Mouse (Mus musculus): ENCODE data around the gene Sp3. TPM values are rescaled to one million over a fixed set of nuclear protein-coding genes. Genes with fewer than 3 reads are reported as not detected.

Sp3 gene
- total and polyA plus RNA-seq, 3 experiments, result 10.9 to 130 (median 129) TPM

GRCm38 (mm10) chr2:72932186-72932585 lies 48.1 kb downstream of the Sp3 start:
- ATAC-seq (ENCODE audit: extremely low read depth, insufficient number of reproducible peaks, low FRiP score, poor library complexity, severe bottlenecking) (no peak), DNase-seq (ENCODE audit: low spot score) (no peak)
- Histone ChIP-seq H3K36me3 (replicated peaks) (peaks cover 30% of the 10 kb centered on the region), H3K4me1 (ENCODE audit: insufficient read depth, low read depth, low read length) (peaks cover 3% of the 10 kb centered on the region; the same call in 1 of the 2 replicates), H3K27me3 (ENCODE audit: insufficient read depth, low read length) (peaks cover 2% of the 10 kb centered on the region; the same call in 1 of the 2 replicates), H3K4me3 (ENCODE audit: low read depth, low read length) (no peak overlapping the region), H3K9me3 (replicated peaks) (no peaks in the 10 kb centered on the region)
- TF ChIP-seq GATA2 (IDR thresholded peaks at IDR 0.05; ENCODE audit: borderline replicate concordance, low read depth, low read length) (no peak), GATA1 (IDR thresholded peaks at IDR 0.05; ENCODE audit: borderline replicate concordance, low read length) (no peak), POLR2AphosphoS5 (IDR thresholded peaks at IDR 0.05; ENCODE audit: insufficient replicate concordance, low read depth, low read length) (no peak), TAL1 (conservative IDR thresholded peaks at IDR 0.05; ENCODE audit: low read depth, low read length) (no peak), CTCF (IDR thresholded peaks at IDR 0.05; ENCODE audit: low read depth, low read length) (no peak)

GRCm38 (mm10) chr2:72924981-72925380 lies 55.3 kb downstream of the Sp3 start:
- H3K36me3 ChIP-seq (replicated peaks), result no peaks in the 10 kb centered on the region

GRCm38 (mm10) chr2:72916170-72916569 lies 64.1 kb downstream of the Sp3 start:
- Histone ChIP-seq H3K36me3 (replicated peaks) (no peaks in the 10 kb centered on the region), H3K27me3 (ENCODE audit: insufficient read depth, low read length) (peaks cover 28% of the 10 kb centered on the region), H3K4me1 (ENCODE audit: insufficient read depth, low read depth, low read length) (peaks cover 8% of the 10 kb centered on the region), H3K4me3 (ENCODE audit: low read depth, low read length) (no peak overlapping the region), H3K9me3 (replicated peaks) (no peaks in the 10 kb centered on the region)
- DNase-seq (ENCODE audit: low spot score), result no peak
- no peak for TF ChIP-seq POLR2AphosphoS5 (IDR thresholded peaks at IDR 0.05; ENCODE audit: insufficient replicate concordance, low read depth, low read length)
- TF ChIP-seq GATA1 (IDR thresholded peaks at IDR 0.05; ENCODE audit: borderline replicate concordance, low read length), result no peak
- TF ChIP-seq CTCF (IDR thresholded peaks at IDR 0.05; ENCODE audit: low read depth, low read length), result no peak
- TF ChIP-seq TAL1 (conservative IDR thresholded peaks at IDR 0.05; ENCODE audit: low read depth, low read length), result no peak
- TF ChIP-seq GATA2 (IDR thresholded peaks at IDR 0.05; ENCODE audit: borderline replicate concordance, low read depth, low read length), result no peak
- no peak for ATAC-seq (ENCODE audit: extremely low read depth, insufficient number of reproducible peaks, low FRiP score, poor library complexity, severe bottlenecking)

More at GRCm38 (mm10) chr2:72924981-72925380, 55.3 kb downstream of the Sp3 start:
- no peak overlapping the region for H3K4me3 ChIP-seq (ENCODE audit: low read depth, low read length)
- peaks cover 5% of the 10 kb centered on the region for H3K27me3 ChIP-seq (ENCODE audit: insufficient read depth, low read length)
- TF ChIP-seq POLR2AphosphoS5 (IDR thresholded peaks at IDR 0.05; ENCODE audit: insufficient replicate concordance, low read depth, low read length) (no peak), CTCF (IDR thresholded peaks at IDR 0.05; ENCODE audit: low read depth, low read length) (no peak)
- no peaks in the 10 kb centered on the region for H3K9me3 ChIP-seq (replicated peaks)
- no peak for DNase-seq (ENCODE audit: low spot score)
- no peaks in the 10 kb centered on the region for H3K4me1 ChIP-seq (ENCODE audit: insufficient read depth, low read depth, low read length)
- ATAC-seq (ENCODE audit: extremely low read depth, insufficient number of reproducible peaks, low FRiP score, poor library complexity, severe bottlenecking), result no peak

- H3K27me3 ChIP-seq (ENCODE audit: insufficient read depth, low read length), result peaks cover 32% of the 10 kb centered on the region
- H3K4me1 ChIP-seq (ENCODE audit: insufficient read depth, low read depth, low read length), result peaks cover 15% of the 10 kb centered on the region
- no peak overlapping the region for H3K4me3 ChIP-seq (ENCODE audit: low read depth, low read length)
- H3K9me3 ChIP-seq (replicated peaks), result no peaks in the 10 kb centered on the region
- DNase-seq (ENCODE audit: low spot score) (no peak), ATAC-seq (ENCODE audit: extremely low read depth, insufficient number of reproducible peaks, low FRiP score, poor library complexity, severe bottlenecking) (no peak)
- no peaks in the 10 kb centered on the region for H3K36me3 ChIP-seq (replicated peaks)
- TF ChIP-seq POLR2AphosphoS5 (IDR thresholded peaks at IDR 0.05; ENCODE audit: insufficient replicate concordance, low read depth, low read length) (no peak), GATA2 (IDR thresholded peaks at IDR 0.05; ENCODE audit: borderline replicate concordance, low read depth, low read length) (no peak), CTCF (IDR thresholded peaks at IDR 0.05; ENCODE audit: low read depth, low read length) (no peak)
Measured at GRCm38 (mm10) chr2:72915245-72915930, 64.9 kb downstream of the Sp3 start.

GRCm38 (mm10) chr2:72913458-72913760 lies 66.8 kb downstream of the Sp3 start:
- H3K4me1 ChIP-seq (ENCODE audit: insufficient read depth, low read depth, low read length), result peaks cover 18% of the 10 kb centered on the region
- ATAC-seq (ENCODE audit: extremely low read depth, insufficient number of reproducible peaks, low FRiP score, poor library complexity, severe bottlenecking) (no peak), DNase-seq (ENCODE audit: low spot score) (no peak)
- peaks cover 34% of the 10 kb centered on the region for H3K27me3 ChIP-seq (ENCODE audit: insufficient read depth, low read length)
- no peaks in the 10 kb centered on the region for H3K36me3 ChIP-seq (replicated peaks)
- H3K4me3 ChIP-seq (ENCODE audit: low read depth, low read length), result no peak overlapping the region
- TF ChIP-seq GATA2 (IDR thresholded peaks at IDR 0.05; ENCODE audit: borderline replicate concordance, low read depth, low read length), result no peak
- TF ChIP-seq TAL1 (conservative IDR thresholded peaks at IDR 0.05; ENCODE audit: low read depth, low read length), result no peak
- TF ChIP-seq CTCF (IDR thresholded peaks at IDR 0.05; ENCODE audit: low read depth, low read length), result no peak
- TF ChIP-seq POLR2AphosphoS5 (IDR thresholded peaks at IDR 0.05; ENCODE audit: insufficient replicate concordance, low read depth, low read length), result no peak
- no peak for TF ChIP-seq GATA1 (IDR thresholded peaks at IDR 0.05; ENCODE audit: borderline replicate concordance, low read length)
- H3K9me3 ChIP-seq (replicated peaks), result no peaks in the 10 kb centered on the region

- H3K27me3 ChIP-seq (ENCODE audit: insufficient read depth, low read length), result peaks cover 38% of the 10 kb centered on the region
- no peaks in the 10 kb centered on the region for H3K36me3 ChIP-seq (replicated peaks)
- no peaks in the 10 kb centered on the region for H3K9me3 ChIP-seq (replicated peaks)
- TF ChIP-seq GATA1 (IDR thresholded peaks at IDR 0.05; ENCODE audit: borderline replicate concordance, low read length), result no peak
- TF ChIP-seq TAL1 (conservative IDR thresholded peaks at IDR 0.05; ENCODE audit: low read depth, low read length), result no peak
- no peak for TF ChIP-seq CTCF (IDR thresholded peaks at IDR 0.05; ENCODE audit: low read depth, low read length)
- no peak for TF ChIP-seq GATA2 (IDR thresholded peaks at IDR 0.05; ENCODE audit: borderline replicate concordance, low read depth, low read length)
- no peak for TF ChIP-seq POLR2AphosphoS5 (IDR thresholded peaks at IDR 0.05; ENCODE audit: insufficient replicate concordance, low read depth, low read length)
- ATAC-seq (ENCODE audit: extremely low read depth, insufficient number of reproducible peaks, low FRiP score, poor library complexity, severe bottlenecking) (no peak), DNase-seq (ENCODE audit: low spot score) (no peak)
- H3K4me3 ChIP-seq (ENCODE audit: low read depth, low read length), result no peak overlapping the region
- H3K4me1 ChIP-seq (ENCODE audit: insufficient read depth, low read depth, low read length), result peaks cover 18% of the 10 kb centered on the region
Measured at GRCm38 (mm10) chr2:72912708-72913457, 67.4 kb downstream of the Sp3 start.

Data from G1E (cell line).